Mouse (Mus musculus): ENCODE data around the gene Cobl. TPM values are rescaled to one million over a fixed set of nuclear protein-coding genes. Genes with fewer than 3 reads are reported as not detected.

The Cobl gene
- polyA plus RNA-seq, 1 experiment from 2014 or later: 3.6 TPM

DNA sequence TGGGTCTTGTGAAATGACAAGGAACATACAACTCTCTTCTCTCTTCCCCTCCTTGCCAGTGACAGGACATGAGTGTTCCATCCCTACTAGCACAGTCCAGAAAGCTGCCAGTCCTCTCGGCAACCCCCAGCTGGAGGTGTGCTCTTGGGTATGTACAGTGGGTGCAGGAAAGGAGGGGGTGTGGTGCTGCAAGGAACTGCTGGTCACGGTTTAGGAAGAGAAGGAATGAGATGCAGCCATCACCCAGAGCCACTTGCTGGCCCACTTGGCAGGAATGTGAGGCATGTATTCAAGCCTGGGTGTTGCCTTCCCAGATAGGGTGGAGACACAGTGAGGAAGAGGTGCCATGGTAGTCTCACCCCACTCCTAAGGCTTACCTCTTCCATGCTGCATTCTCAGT, 40.6 kb downstream of the Cobl start:
- Histone ChIP-seq H3K27ac (replicated peaks; ENCODE audit: low read depth, low read length) (no peak overlapping the region), H3K4me3 (ENCODE audit: low read depth, low read length) (no peak overlapping the region), H3K4me2 (ENCODE audit: low read depth, low read length) (no peak overlapping the region), H3K9ac (replicated peaks; ENCODE audit: low read length) (no peak overlapping the region), H3K4me1 (ENCODE audit: control insufficient read depth, insufficient read depth, low read length) (no peaks in the 10 kb centered on the region; the same call in 1 of the 2 replicates), H3K9me3 (replicated peaks; ENCODE audit: control insufficient read depth, low read length) (no peaks in the 10 kb centered on the region), H3K27me3 (ENCODE audit: control insufficient read depth, insufficient read depth, low read length) (no peaks in the 10 kb centered on the region), H3K36me3 (replicated peaks; ENCODE audit: control insufficient read depth, insufficient read depth, low read depth, low read length) (no peaks in the 10 kb centered on the region)
- DNase-seq (ENCODE audit: low spot score): no peak
- ATAC-seq (replicated peaks; ENCODE audit: insufficient number of reproducible peaks, low FRiP score, low TSS enrichment, low read depth): no peak
- 81% methylated on average over 2 of the region's 2 CpGs for WGBS

- Histone ChIP-seq H3K9ac (replicated peaks; ENCODE audit: low read length) (no peak overlapping the region), H3K4me2 (ENCODE audit: low read depth, low read length) (no peak overlapping the region), H3K4me1 (ENCODE audit: control insufficient read depth, insufficient read depth, low read length) (no peaks in the 10 kb centered on the region; the same call in 1 of the 2 replicates), H3K9me3 (replicated peaks; ENCODE audit: control insufficient read depth, low read length) (no peaks in the 10 kb centered on the region), H3K4me3 (ENCODE audit: low read depth, low read length) (no peak overlapping the region), H3K27ac (replicated peaks; ENCODE audit: low read depth, low read length) (no peak overlapping the region), H3K27me3 (ENCODE audit: control insufficient read depth, insufficient read depth, low read length) (no peaks in the 10 kb centered on the region), H3K36me3 (replicated peaks; ENCODE audit: control insufficient read depth, insufficient read depth, low read depth, low read length) (no peaks in the 10 kb centered on the region)
- DNase-seq (ENCODE audit: low spot score) (no peak), ATAC-seq (replicated peaks; ENCODE audit: insufficient number of reproducible peaks, low FRiP score, low TSS enrichment, low read depth) (no peak)
- 89% methylated on average over 5 of the region's 5 CpGs for WGBS
Measured at GRCm38 (mm10) chr11:12421183-12421582, 43.6 kb downstream of the Cobl start.

DNA sequence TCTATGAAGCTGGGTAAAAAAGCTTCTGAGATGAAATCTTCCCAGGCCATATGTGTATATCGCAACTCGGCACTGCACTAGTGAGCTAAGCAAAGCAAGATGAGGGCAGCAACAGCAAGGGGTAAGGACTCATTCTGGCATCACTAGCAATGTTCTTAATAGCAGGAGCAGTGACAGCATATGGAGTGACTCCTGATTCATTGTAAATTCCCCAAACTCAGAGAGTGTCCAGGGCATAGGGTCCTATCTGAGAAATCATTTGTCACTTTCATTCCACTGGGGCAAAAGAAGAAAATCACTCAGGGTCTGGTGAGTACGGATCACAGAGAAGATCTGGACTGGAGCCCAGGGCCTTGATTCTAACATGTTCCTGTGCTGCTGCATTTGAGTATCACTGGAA, 44.6 kb downstream of the Cobl start:
- no peak overlapping the region for H3K4me3 ChIP-seq (ENCODE audit: low read depth, low read length)

DNA sequence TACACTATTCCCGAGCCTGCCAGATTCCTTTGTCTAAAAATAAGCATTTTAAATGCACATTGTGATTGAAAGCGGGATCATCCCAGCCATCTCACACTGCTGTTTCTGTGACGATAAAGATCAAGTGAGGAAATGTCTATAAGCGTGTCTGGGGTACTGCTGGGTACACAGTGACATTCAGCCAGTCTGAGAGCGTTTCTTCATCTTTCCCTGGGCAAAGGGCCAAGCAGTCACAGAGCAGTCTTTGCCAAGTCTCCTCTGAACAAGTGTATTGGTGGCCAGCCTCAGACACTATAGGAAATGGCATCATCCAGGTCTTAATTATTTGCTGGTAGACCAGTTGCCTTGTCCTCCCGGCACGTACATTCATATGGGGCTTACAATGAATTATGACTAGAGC, 47.9 kb downstream of the Cobl start:
- Histone ChIP-seq H3K4me2 (ENCODE audit: low read depth, low read length) (no peak overlapping the region), H3K9me3 (replicated peaks; ENCODE audit: control insufficient read depth, low read length) (no peaks in the 10 kb centered on the region), H3K36me3 (replicated peaks; ENCODE audit: control insufficient read depth, insufficient read depth, low read depth, low read length) (no peaks in the 10 kb centered on the region), H3K9ac (replicated peaks; ENCODE audit: low read length) (no peak overlapping the region), H3K4me3 (ENCODE audit: low read depth, low read length) (no peak overlapping the region), H3K4me1 (ENCODE audit: control insufficient read depth, insufficient read depth, low read length) (no peaks in the 10 kb centered on the region; the same call in 1 of the 2 replicates), H3K27me3 (ENCODE audit: control insufficient read depth, insufficient read depth, low read length) (no peaks in the 10 kb centered on the region), H3K27ac (replicated peaks; ENCODE audit: low read depth, low read length) (no peak overlapping the region)
- ATAC-seq (replicated peaks; ENCODE audit: insufficient number of reproducible peaks, low FRiP score, low TSS enrichment, low read depth) (no peak), DNase-seq (ENCODE audit: low spot score) (no peak)
- 93% methylated on average over 7 of the region's 7 CpGs for WGBS

More for the DNA sequence above, 44.6 kb downstream of the Cobl start:
- Histone ChIP-seq H3K9ac (replicated peaks; ENCODE audit: low read length) (no peak overlapping the region), H3K27ac (replicated peaks; ENCODE audit: low read depth, low read length) (no peak overlapping the region), H3K9me3 (replicated peaks; ENCODE audit: control insufficient read depth, low read length) (no peaks in the 10 kb centered on the region), H3K4me1 (ENCODE audit: control insufficient read depth, insufficient read depth, low read length) (no peaks in the 10 kb centered on the region; the same call in 1 of the 2 replicates), H3K27me3 (ENCODE audit: control insufficient read depth, insufficient read depth, low read length) (no peaks in the 10 kb centered on the region), H3K4me2 (ENCODE audit: low read depth, low read length) (no peak overlapping the region), H3K36me3 (replicated peaks; ENCODE audit: control insufficient read depth, insufficient read depth, low read depth, low read length) (no peaks in the 10 kb centered on the region)
- DNase-seq (ENCODE audit: low spot score) (no peak), ATAC-seq (replicated peaks; ENCODE audit: insufficient number of reproducible peaks, low FRiP score, low TSS enrichment, low read depth) (no peak)
- 87% methylated on average over 3 of the region's 3 CpGs for WGBS

DNA sequence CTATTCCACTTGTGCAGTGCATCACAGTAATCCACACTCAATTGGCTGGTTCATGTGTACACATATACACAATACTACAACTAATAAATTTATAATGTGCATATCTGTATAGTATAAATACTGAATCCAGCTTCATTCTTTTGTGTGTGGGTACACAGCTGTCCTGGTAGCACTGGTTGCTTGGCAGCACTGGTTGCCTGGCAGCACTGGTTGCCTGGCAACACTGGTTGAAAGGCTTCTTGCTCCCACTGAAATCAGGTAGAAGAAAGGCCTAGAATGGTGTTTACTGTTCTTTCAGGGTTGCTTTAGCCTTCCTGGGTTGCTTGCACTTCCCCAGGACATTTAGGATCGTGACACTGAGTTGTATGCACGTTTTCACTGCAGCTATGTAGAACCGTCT, 49.4 kb downstream of the Cobl start:
- no peak overlapping the region for H3K4me2 ChIP-seq (ENCODE audit: low read depth, low read length)
- no peaks in the 10 kb centered on the region; the same call in 1 of the 2 replicates for H3K4me1 ChIP-seq (ENCODE audit: control insufficient read depth, insufficient read depth, low read length)
- no peak overlapping the region for H3K27ac ChIP-seq (replicated peaks; ENCODE audit: low read depth, low read length)
- no peaks in the 10 kb centered on the region for H3K27me3 ChIP-seq (ENCODE audit: control insufficient read depth, insufficient read depth, low read length)
- ATAC-seq (replicated peaks; ENCODE audit: insufficient number of reproducible peaks, low FRiP score, low TSS enrichment, low read depth) (peak; percentile 39; the same call in 1 of the 2 replicates), DNase-seq (ENCODE audit: low spot score) (peak; percentile 29)
- H3K36me3 ChIP-seq (replicated peaks; ENCODE audit: control insufficient read depth, insufficient read depth, low read depth, low read length): no peaks in the 10 kb centered on the region
- H3K9me3 ChIP-seq (replicated peaks; ENCODE audit: control insufficient read depth, low read length): no peaks in the 10 kb centered on the region
- WGBS: 66% methylated on average over 3 of the region's 3 CpGs
- H3K4me3 ChIP-seq (ENCODE audit: low read depth, low read length): no peak overlapping the region
- no peak overlapping the region for H3K9ac ChIP-seq (replicated peaks; ENCODE audit: low read length)

DNA sequence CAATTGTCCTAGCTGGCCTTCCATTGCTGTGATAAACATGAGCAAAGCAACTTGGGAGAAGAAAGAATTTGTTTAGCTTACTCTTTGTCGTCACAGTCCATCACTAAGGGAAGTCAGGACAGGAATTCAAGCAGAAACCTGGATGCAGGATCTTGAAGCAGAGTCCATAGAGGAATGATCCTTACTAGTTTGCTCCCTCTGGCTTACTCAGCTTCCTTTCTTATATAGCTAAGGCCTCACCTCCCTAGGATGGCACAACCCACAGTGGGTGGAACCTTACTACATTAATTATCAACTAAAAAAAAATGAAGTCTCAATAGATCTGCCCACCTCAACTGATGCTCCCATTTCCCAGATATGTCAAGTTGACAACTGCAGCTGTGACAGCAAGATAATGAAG, 52.8 kb downstream of the Cobl start:
- Histone ChIP-seq H3K27ac (replicated peaks; ENCODE audit: low read depth, low read length) (no peak overlapping the region), H3K9ac (replicated peaks; ENCODE audit: low read length) (no peak overlapping the region), H3K36me3 (replicated peaks; ENCODE audit: control insufficient read depth, insufficient read depth, low read depth, low read length) (no peaks in the 10 kb centered on the region), H3K4me1 (ENCODE audit: control insufficient read depth, insufficient read depth, low read length) (no peaks in the 10 kb centered on the region), H3K27me3 (ENCODE audit: control insufficient read depth, insufficient read depth, low read length) (no peaks in the 10 kb centered on the region), H3K4me3 (ENCODE audit: low read depth, low read length) (no peak overlapping the region), H3K9me3 (replicated peaks; ENCODE audit: control insufficient read depth, low read length) (no peaks in the 10 kb centered on the region), H3K4me2 (ENCODE audit: low read depth, low read length) (no peak overlapping the region)
- no peak for DNase-seq (ENCODE audit: low spot score)
- ATAC-seq (replicated peaks; ENCODE audit: insufficient number of reproducible peaks, low FRiP score, low TSS enrichment, low read depth): no peak
- 72% methylated on average over 1 of the region's 1 CpGs for WGBS

DNA sequence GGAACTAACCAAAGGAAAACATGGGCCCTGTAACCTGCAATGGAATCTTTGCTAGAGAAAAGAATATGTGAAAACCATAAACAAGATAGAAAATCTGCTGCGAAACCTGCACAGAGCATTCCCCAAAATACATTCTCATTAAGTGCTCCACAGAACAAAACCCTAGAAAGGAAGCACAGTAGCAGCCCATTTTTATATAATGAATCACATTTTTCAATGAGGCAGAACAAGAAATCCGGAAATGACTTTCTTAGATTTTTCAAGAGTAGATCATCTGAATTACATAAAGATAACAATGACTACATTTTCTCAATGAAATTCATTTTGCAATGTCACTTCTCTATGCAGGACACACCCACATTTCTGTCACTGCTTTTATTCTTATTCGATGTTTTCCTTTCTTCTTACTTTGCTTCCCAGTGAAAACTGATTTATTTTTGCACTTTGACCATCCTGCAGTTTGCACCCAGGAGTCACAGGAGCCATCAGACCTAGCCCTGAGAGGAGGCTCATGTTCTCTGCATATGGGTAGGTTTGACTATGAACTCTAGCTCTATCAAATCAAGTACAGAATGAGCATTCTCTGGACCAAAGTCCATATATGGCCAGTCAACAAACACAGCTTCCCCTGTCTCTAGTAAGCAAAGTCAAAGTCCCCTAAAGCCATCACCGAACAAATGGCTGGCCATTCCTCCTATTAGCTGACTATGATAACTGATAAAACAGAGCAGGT, 53.5 kb downstream of the Cobl start:
- no peak overlapping the region for H3K4me3 ChIP-seq (ENCODE audit: low read depth, low read length)
- no peaks in the 10 kb centered on the region for H3K4me1 ChIP-seq (ENCODE audit: control insufficient read depth, insufficient read depth, low read length)
- no peaks in the 10 kb centered on the region for H3K9me3 ChIP-seq (replicated peaks; ENCODE audit: control insufficient read depth, low read length)
- H3K27ac ChIP-seq (replicated peaks; ENCODE audit: low read depth, low read length): no peak overlapping the region
- WGBS: 89% methylated on average over 4 of the region's 4 CpGs
- DNase-seq (ENCODE audit: low spot score) (no peak), ATAC-seq (replicated peaks; ENCODE audit: insufficient number of reproducible peaks, low FRiP score, low TSS enrichment, low read depth) (no peak)
- no peaks in the 10 kb centered on the region for H3K36me3 ChIP-seq (replicated peaks; ENCODE audit: control insufficient read depth, insufficient read depth, low read depth, low read length)
- no peak overlapping the region for H3K9ac ChIP-seq (replicated peaks; ENCODE audit: low read length)
- H3K4me2 ChIP-seq (ENCODE audit: low read depth, low read length): no peak overlapping the region
- H3K27me3 ChIP-seq (ENCODE audit: control insufficient read depth, insufficient read depth, low read length): no peaks in the 10 kb centered on the region

DNA sequence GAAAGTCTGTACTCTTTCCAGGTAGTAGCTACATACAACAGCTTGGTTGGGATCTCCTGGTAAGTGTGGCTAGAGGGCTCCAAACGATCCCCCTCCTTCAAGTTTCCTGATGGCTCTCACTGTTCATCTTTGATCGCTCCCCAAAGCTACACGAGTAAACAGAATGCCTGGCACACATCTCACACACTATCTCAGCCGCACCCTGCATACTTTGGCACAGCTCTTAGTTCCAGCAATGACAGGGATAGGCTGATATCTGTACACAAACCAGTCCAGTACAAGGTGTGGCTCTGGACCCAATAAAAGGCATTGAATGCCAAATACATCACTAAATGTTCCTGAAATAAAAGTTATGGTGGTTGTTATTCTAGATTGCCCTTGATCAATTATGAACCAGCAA, 55.3 kb downstream of the Cobl start:
- 85% methylated on average over 4 of the region's 4 CpGs for WGBS
- Histone ChIP-seq H3K4me1 (ENCODE audit: control insufficient read depth, insufficient read depth, low read length) (no peaks in the 10 kb centered on the region), H3K4me3 (ENCODE audit: low read depth, low read length) (no peak overlapping the region), H3K9me3 (replicated peaks; ENCODE audit: control insufficient read depth, low read length) (no peaks in the 10 kb centered on the region), H3K36me3 (replicated peaks; ENCODE audit: control insufficient read depth, insufficient read depth, low read depth, low read length) (no peaks in the 10 kb centered on the region), H3K9ac (replicated peaks; ENCODE audit: low read length) (no peak overlapping the region), H3K27ac (replicated peaks; ENCODE audit: low read depth, low read length) (no peak overlapping the region), H3K27me3 (ENCODE audit: control insufficient read depth, insufficient read depth, low read length) (no peaks in the 10 kb centered on the region), H3K4me2 (ENCODE audit: low read depth, low read length) (no peak overlapping the region)
- no peak for ATAC-seq (replicated peaks; ENCODE audit: insufficient number of reproducible peaks, low FRiP score, low TSS enrichment, low read depth)
- no peak for DNase-seq (ENCODE audit: low spot score)
